Mouse (Mus musculus): ENCODE measurements around the gene Tert. TPM values are rescaled to one million over a fixed set of nuclear protein-coding genes. Genes with fewer than 3 reads are reported as not detected.

Tert gene
- total RNA-seq (2022): 10 to 100 TPM in 3 of 4 experiments, 1 to 10 TPM in 1; 8.7 to 18.7 (median 12.3) TPM

GRCm38 (mm10) chr13:73626745-73627549 lies at the start of gene Tert:
Tert (plus strand) TSS chr13:73626911.
- DNase-seq: peak; percentile 72

DNA sequence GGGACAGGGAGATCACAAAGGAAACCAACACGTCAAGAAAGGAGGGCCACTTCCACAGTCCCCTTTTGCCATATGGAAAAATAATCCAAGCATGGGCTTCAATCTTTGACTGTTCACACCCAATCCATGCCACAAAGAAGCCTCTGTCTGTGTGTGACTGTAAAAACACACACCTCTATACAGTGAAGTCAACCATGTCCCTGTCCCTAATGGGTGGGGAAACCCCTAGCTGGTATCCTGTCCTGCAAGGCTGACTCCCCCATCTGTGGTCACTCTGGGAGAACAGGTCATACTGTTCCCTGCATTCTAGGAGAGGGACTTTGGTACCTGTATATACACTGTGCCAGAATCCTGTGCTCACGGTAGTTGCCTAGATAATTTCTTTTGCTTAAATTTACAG lies 49.4 kb upstream of the Tert start:
- no peak for DNase-seq

GRCm38 (mm10) chr13:73591488-73591887 lies 35.2 kb upstream of the Tert start:
- no peak for DNase-seq

DNA sequence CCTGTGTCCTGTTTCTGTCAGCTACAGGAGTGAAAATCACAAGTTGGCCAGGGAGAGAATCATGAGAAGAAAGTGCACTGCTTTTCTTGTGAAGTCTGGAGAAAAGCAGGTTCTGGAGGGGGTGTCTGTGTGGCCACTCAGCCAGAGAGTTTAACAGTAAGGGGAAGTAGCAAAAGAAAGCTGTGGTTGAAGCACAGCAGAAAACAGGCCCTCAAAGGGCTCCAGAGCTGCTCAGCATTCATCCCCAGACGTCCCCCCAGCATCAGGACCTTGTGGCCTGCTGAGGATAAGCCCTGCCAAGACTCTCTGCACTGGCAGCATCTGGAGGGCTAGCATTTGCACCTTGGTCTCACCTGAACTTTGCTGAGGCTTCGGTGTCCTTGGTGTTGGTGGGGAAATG lies 34.2 kb upstream of the Tert start:
- no peak for DNase-seq

- no peak for DNase-seq
Measured at GRCm38 (mm10) chr13:73596276-73596675, 30.4 kb upstream of the Tert start.

GRCm38 (mm10) chr13:73600217-73600616 lies 26.5 kb upstream of the Tert start:
- no peak for DNase-seq

GRCm38 (mm10) chr13:73603046-73603445 lies 23.7 kb upstream of the Tert start:
- no peak for DNase-seq

DNA sequence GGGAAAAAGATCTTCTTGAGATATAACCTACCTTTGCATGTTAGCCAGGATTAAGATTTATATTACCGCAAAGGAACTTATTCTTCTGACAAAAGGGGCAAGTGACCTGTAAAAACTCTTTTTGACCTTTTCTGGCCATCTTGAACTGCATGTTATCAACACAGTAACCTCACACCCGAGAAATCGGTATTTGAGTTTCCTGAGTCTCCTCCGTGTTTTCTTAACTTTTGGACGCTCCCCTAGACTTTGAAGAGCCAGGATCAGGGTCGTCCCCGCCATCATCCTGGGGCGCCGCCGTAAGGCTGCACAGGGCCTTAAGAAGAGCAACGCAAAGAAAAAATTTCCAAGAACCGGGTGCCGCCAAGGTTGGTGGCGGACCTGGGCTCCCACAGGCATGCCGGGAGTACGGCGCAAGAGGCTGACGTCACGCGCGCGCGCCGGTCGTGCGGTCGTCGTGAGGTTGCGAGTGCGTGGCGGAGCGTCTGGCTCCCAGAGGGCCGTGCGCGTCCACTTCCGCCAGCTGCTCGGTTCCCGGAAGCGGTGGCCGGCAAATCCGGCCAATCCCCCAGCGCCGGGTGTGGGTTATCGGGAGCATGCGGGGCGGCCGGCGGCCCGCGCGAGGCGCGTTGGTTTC lies 23.1 kb upstream of the Tert start, which contains the start of gene Clptm1l:
Gene Clptm1l, plus strand, starts transcription at position 485 of the 634 bp plus-strand sequence.
- DNase-seq: peak; percentile 97

GRCm38 (mm10) chr13:73604156-73604957 lies 22.4 kb upstream of the Tert start:
- no peak for DNase-seq

DNA sequence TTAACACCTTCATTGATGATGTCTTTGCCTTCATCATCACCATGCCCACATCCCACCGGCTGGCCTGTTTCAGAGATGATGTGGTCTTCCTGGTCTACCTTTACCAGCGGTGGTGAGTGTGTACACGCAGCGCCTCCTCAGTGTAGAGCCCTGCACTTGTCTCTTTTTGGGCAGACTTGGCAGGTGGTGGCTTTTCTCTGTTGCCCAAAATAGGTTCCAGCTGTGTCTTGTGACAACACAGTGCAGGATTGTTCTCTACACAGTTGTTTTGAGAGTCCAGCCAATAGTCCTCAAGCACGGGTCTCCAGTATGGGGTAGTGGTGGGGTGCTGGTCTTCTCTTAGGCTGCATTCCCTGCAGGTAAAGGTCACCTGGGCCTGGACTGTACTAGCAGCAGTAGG lies 8.3 kb upstream of the Tert start:
- DNase-seq: no peak

- DNase-seq: no peak
Measured at GRCm38 (mm10) chr13:73620637-73621036, 6.1 kb upstream of the Tert start.

- no peak for DNase-seq
Measured at GRCm38 (mm10) chr13:73626410-73626744, 334 bp upstream of the Tert start.

- DNase-seq: no peak
Measured at GRCm38 (mm10) chr13:73628586-73629113, 1.9 kb downstream of the Tert start.

DNA sequence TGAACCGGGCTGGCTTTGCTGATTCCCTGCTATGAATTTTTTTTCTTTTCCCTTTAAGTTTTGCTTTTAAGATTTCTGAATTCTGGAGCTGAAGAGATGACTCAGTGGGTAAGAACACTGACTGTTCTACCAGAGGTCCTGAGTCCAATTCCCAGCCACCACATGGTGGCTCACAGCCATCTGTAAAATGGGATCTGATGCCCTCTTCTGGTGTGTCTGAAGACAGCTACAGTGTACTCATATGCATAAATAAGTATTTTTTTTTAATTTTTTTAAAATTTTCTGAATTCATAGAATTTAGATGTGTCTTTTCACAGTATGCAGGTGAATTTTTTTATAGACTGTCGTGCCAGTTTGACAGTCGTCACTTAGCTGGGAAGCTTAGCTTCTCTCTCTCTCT lies 5.1 kb downstream of the Tert start:
- no peak for DNase-seq

DNA sequence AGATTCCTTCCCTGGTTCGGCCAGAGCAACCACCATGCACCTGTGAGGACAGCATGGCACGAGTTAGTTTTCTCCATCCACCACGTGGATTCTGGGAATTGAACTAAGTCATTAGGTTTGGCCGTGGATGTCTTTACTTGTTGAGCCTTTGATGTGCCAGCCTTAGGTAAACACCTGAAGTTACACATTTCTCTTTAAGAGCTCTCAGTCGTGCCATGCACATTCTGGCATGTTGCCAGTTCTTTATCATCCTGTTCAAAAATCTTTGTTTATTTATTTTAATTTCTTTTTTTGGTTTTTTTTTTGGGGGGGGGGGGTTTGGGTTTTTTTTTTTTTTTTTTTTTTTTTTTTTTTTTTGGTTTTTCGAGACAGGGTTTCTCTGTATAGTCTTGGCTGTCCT lies 11.1 kb downstream of the Tert start:
- no peak for DNase-seq

DNA sequence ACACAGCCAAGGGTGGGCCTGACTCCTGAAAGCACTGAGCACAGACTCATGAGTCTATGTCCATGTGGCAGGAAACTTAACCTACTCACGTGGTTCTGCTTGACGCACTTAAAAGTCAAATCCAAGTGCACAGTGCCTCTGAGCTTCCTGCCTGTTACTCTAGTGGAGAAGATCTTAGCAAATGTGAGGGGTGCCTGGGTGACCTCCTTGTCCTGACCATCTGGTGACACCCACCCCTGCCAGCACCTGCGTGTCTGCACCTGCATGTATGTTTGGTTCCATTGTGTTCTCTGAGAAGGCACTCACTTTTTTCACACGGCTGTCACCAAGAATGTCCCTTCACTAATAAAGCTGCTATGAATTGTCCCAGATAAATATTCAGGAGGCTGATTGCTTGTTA lies 14.6 kb downstream of the Tert start:
- no peak for DNase-seq

DNA sequence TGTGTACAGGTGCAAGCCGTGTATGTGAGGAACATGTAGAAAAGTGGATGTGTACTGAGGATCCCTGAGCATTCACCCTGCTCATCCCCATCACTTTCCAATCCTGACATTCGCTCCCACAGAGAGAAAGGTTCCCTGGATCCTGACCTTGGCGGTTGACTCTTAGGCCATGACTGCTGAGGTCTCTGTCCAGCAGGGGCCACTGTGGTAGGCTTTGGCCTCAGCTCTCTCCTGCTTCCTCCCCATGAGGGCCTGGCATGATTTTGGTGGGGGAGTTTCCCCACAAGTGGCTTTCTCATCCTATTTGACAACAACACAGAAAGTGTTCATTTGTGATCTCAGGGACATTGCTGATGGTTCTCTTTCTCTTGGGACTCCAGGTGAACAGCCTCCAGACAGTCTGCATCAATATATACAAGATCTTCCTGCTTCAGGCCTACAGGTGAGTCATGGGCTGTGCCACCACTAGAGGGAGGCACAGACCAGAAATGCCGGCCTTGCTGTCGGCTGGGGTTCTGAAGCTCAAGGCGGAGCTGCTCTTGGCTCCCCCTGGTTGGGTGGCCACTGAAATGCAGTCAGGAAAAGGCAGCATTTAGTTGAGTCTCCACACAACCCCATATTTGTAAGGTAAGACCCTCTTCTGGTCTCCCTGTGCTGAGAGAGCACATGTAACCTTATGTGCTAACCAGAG lies 19.8 kb downstream of the Tert start:
- peak; percentile 31 for DNase-seq

GRCm38 (mm10) chr13:73653266-73653665 lies 26.6 kb downstream of the Tert start:
- no peak for DNase-seq

- DNase-seq: peak; percentile 42
Measured at GRCm38 (mm10) chr13:73654976-73655375, 28.3 kb downstream of the Tert start.

DNA sequence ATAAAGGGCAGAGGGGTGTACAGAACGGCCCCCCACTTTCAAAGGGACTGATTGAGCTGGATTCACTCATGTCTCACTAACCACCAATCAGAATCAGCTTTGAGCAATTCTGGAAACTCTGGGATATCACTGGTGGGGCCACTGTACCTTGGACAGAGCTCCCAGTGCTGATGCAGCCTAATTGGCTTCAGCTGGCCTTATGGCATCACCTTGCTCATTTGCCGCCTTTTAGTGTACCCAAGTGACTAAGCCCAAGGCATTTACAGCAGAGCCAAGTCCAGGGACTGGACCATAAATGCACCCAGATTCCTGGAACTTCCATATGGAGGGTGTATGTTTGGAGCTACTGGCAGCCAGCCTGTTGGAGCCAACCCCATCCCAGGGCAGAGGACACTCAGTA lies 32.2 kb downstream of the Tert start:
- DNase-seq: no peak

- no peak for DNase-seq
Measured at GRCm38 (mm10) chr13:73660163-73660695, 33.5 kb downstream of the Tert start.

DNA sequence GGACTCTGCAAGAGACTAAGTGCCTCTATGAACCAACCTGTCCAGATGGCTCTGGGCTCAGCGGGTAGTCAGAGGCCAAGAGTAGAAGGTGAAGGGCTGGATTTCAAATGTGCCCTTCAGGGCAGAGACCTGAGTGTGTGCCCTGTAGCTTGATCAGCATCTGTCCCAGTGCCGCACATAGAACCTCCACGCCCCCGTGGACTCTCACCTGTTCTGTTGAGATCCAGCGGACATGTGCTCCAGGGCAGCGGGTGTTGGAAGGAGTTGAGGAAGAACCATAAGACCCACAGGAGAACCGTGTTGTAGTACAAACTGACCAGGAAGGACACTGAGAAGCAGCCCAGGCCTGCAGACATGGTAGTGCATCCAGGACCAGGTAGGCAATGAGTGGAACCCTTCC lies 48.5 kb downstream of the Tert start:
- DNase-seq: no peak

Data from adrenal gland, adult 8-10 months (tissue).